Mouse (Mus musculus) lung, adult 2 months (tissue): ENCODE measurements around the gene Pcdh11x.

Experiments
- CTCF ChIP-seq: fragments of 200-500 bp; IDR thresholded peaks from 2 replicates; pipeline ENCODE4 v1.5.1; 2011; ENCODE audit warnings: mild to moderate bottlenecking, low read length, control low read depth; ENCODE audit not compliant: insufficient read depth
- POLR2A ChIP-seq: fragments of 200-500 bp; IDR thresholded peaks from 2 replicates; pipeline ENCODE4 v1.6.1; 2011; ENCODE audit warnings: low read depth, mild to moderate bottlenecking, control low read depth, low read length, borderline replicate concordance; ENCODE audit errors: extremely low read depth

DNA sequence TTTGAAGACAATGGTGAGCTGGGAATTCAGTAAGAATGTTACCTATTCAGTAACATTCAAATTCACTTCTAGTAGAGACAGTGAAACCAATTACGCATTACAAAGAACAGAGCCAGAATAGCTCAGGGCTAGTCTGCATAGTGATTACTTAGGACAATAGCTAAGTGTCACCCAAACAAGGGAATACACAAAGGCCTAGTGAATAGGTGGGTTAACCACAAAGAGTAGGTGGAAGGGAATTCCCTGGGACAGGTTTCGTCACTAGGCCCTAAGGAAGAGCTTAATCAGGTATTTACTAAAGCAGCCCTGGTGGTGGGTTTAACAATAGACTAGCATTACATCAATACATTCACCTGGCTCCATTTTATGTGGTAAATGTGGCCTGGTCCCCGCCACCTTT is 654.5 kb downstream of the Pcdh11x start:
- no peak for TF ChIP-seq POLR2A
- no peak for TF ChIP-seq CTCF
